Mouse (Mus musculus) ES-E14 (cell line): ENCODE measurements around the gene Nme4. TPM values are rescaled to one million over a fixed set of nuclear protein-coding genes. Genes with fewer than 3 reads are reported as not detected.

Experiments used
- DNase-seq: peaks from one replicate; pipeline ENCODE4 v3.0.0-alpha.2; 2013; ENCODE audit warnings: low read depth, low spot score
- H3K27ac ChIP-seq: 2 replicates; pipeline ENCODE4 v1.5.1; 2012; ENCODE audit warnings: low read depth, mild to moderate bottlenecking, low read length, moderate library complexity, mixed read lengths; ENCODE audit not compliant: poor library complexity, insufficient read depth, severe bottlenecking
- H3K36me3 ChIP-seq: 2 replicates; pipeline ENCODE4 v1.6.1; 2012; ENCODE audit warnings: mild to moderate bottlenecking, low read length, moderate library complexity, mixed read lengths; ENCODE audit not compliant: control insufficient read depth, poor library complexity, insufficient read depth, severe bottlenecking
- H3K4me1 ChIP-seq, 2 experiments: fragments of 150-350 bp in 1 of 2; sonication (generic) in 1 of 2; 2 replicates each; pipeline ENCODE4 v1.6.1; 2012; ENCODE audit warnings: low read length in 2 of 2, mild to moderate bottlenecking in 1 of 2, mixed read lengths in 1 of 2; ENCODE audit not compliant: control insufficient read depth in 2 of 2, insufficient read depth in 2 of 2, poor library complexity in 1 of 2
- H3K4me3 ChIP-seq, 2 experiments: fragments of 150-350 bp in 1 of 2; sonication (generic) in 1 of 2; 2 replicates each; pipeline ENCODE4 v1.5.1; 2012; ENCODE audit warnings: low read length in 2 of 2, low read depth in 1 of 2, mild to moderate bottlenecking in 1 of 2, mixed read lengths in 1 of 2; ENCODE audit not compliant: insufficient read depth in 1 of 2, poor library complexity in 1 of 2, severe bottlenecking in 1 of 2
- H3K9ac ChIP-seq: 2 replicates; pipeline ENCODE4 v1.6.1; 2012; ENCODE audit warnings: low read depth, mild to moderate bottlenecking, low read length, mixed read lengths; ENCODE audit not compliant: poor library complexity, insufficient read depth, severe bottlenecking
- H3K9me3 ChIP-seq: fragments of 150-350 bp; sonication (generic); 2 replicates; pipeline ENCODE4 v1.6.1; 2012; ENCODE audit warnings: low read depth, mild to moderate bottlenecking, low read length; ENCODE audit not compliant: control insufficient read depth, insufficient read depth
- CHD2 ChIP-seq: IDR thresholded peaks from 2 replicates; pipeline ENCODE4 v1.6.1; 2014; ENCODE audit warnings: mild to moderate bottlenecking, low read depth, low read length, inconsistent platforms
- HCFC1 ChIP-seq: IDR thresholded peaks from 2 replicates; pipeline ENCODE4 v1.6.1; 2012; ENCODE audit warnings: low read length, inconsistent platforms, borderline replicate concordance; ENCODE audit not compliant: insufficient read depth
- MAFK ChIP-seq: IDR thresholded peaks from 2 replicates; pipeline ENCODE4 v1.6.1; 2014; ENCODE audit warnings: mild to moderate bottlenecking, low read depth, low read length, inconsistent platforms; ENCODE audit not compliant: insufficient read depth
- ZC3H11A ChIP-seq: IDR thresholded peaks from 2 replicates; pipeline ENCODE4 v1.6.1; 2012; ENCODE audit warnings: low read depth, mild to moderate bottlenecking, inconsistent platforms, low read length, borderline replicate concordance
- ZNF384 ChIP-seq: IDR thresholded peaks from 2 replicates; pipeline ENCODE4 v1.6.1; 2012; ENCODE audit warnings: low read depth, low read length, inconsistent platforms
- in situ Hi-C, 2 experiments: fragments of 600-800 bp; cut with MboI; formaldehyde crosslinking; loops; one replicate each; pipeline ENCODE4 v1.15.1; 2025; ENCODE audit warnings: low sequenced_read_pairs in 2 of 2, inconsistent platforms in 1 of 2; ENCODE audit not compliant: unreplicated experiment in 2 of 2
- total RNA-seq: library from RNA; depleted of rRNA; stranded (reverse); fragments of 300-350 nt; gene quantifications from 2 replicates; pipeline ENCODE4 v1.2.3, GENCODE M21; 2012

Gene Nme4
- total RNA-seq, 1 experiment = 96.4 TPM

- in situ Hi-C loops = no loop called here
- H3K9me3 ChIP-seq = no peaks in the 10 kb centered on the region
- peaks cover 7 to 20% of the 10 kb centered on the region in 2 experiments for H3K4me1 ChIP-seq
- H3K9ac ChIP-seq = peak overlapping the region; percentile 41; the same call in 1 of the 2 replicates
- no peak for DNase-seq
- peak overlapping the region; percentile 94 for H3K27ac ChIP-seq
- H3K4me3 ChIP-seq = no peak overlapping the region
- peaks cover under 1% of the 10 kb centered on the region; the same call in 1 of the 2 replicates for H3K36me3 ChIP-seq
- TF ChIP-seq HCFC1 (no peak), CHD2 (no peak), MAFK (no peak), ZC3H11A (no peak), ZNF384 (no peak)
These were observed 16.3 kb upstream of the Nme4 start for GRCm38 (mm10) chr17:26111722-26112121.

- TF ChIP-seq HCFC1 = no peak
- TF ChIP-seq ZNF384 = no peak
- TF ChIP-seq CHD2 = no peak
- TF ChIP-seq ZC3H11A = no peak
- no peak for TF ChIP-seq MAFK
- no peak overlapping the region; the same call in 1 of the 2 replicates for H3K9ac ChIP-seq
- H3K9me3 ChIP-seq = no peaks in the 10 kb centered on the region
- in situ Hi-C loops = no loop called here
- 0 out of 4 replicates have a peak overlapping the region, but pooled peaks of 1 of the 2 experiments have one; percentile 1 for H3K4me3 ChIP-seq
- H3K36me3 ChIP-seq = no peaks in the 10 kb centered on the region
- H3K4me1 ChIP-seq = peaks cover 7 to 17% of the 10 kb centered on the region in 2 experiments
- DNase-seq = no peak
- H3K27ac ChIP-seq = peak overlapping the region; percentile 94
These were observed 15.6 kb upstream of the Nme4 start for GRCm38 (mm10) chr17:26111024-26111423.

- no peak for DNase-seq
- Histone ChIP-seq H3K9me3 (no peaks in the 10 kb centered on the region), H3K27ac (peak overlapping the region; percentile 94; the same call in 1 of the 2 replicates), H3K36me3 (no peaks in the 10 kb centered on the region), H3K4me3 (no peak overlapping the region), H3K9ac (no peak overlapping the region), H3K4me1 (peaks cover 7 to 10% of the 10 kb centered on the region in 2 experiments)
- in situ Hi-C loops = no loop called here
- TF ChIP-seq CHD2 = no peak
- no peak for TF ChIP-seq HCFC1
- no peak for TF ChIP-seq ZNF384
- no peak for TF ChIP-seq ZC3H11A
- no peak for TF ChIP-seq MAFK
These were observed 14.8 kb upstream of the Nme4 start for GRCm38 (mm10) chr17:26110156-26110555.

GRCm38 (mm10) chr17:26105619-26106018 lies 10.2 kb upstream of the Nme4 start:
- Histone ChIP-seq H3K36me3 (no peaks in the 10 kb centered on the region), H3K9me3 (no peaks in the 10 kb centered on the region), H3K4me3 (no peak overlapping the region), H3K4me1 (peaks cover 4 to 8% of the 10 kb centered on the region in 2 experiments; a peak in 3 of 4 replicates), H3K9ac (no peak overlapping the region; the same call in 1 of the 2 replicates), H3K27ac (no peak overlapping the region)
- DNase-seq = no peak
- in situ Hi-C loops = no loop called here
- no peak for TF ChIP-seq ZC3H11A

- H3K27ac ChIP-seq = no peak overlapping the region; the same call in 1 of the 2 replicates
- no peaks in the 10 kb centered on the region for H3K9me3 ChIP-seq
- peaks cover 0 to 2% of the 10 kb centered on the region in 2 experiments; a peak in 1 of 4 replicates for H3K4me1 ChIP-seq
- DNase-seq = no peak
- no peak overlapping the region; the same call in 1 of the 2 replicates for H3K9ac ChIP-seq
- in situ Hi-C loops = no loop called here
- H3K36me3 ChIP-seq = no peaks in the 10 kb centered on the region
- no peak overlapping the region for H3K4me3 ChIP-seq
- TF ChIP-seq ZNF384 (no peak), ZC3H11A (no peak), MAFK (peak; percentile 72; the same call in 1 of the 2 replicates), CHD2 (no peak)
These were observed 6.1 kb upstream of the Nme4 start for GRCm38 (mm10) chr17:26101478-26101877.
